Mouse (Mus musculus): ENCODE data around the gene Tasp1. TPM values are rescaled to one million over a fixed set of nuclear protein-coding genes. Genes with fewer than 3 reads are reported as not detected.
"Not testable (repeated sequence)": the region's sequence is repeated elsewhere in the genome, so short reads cannot be mapped to it uniquely, and the experiment has no call there.

Tasp1 gene
- polyA plus RNA-seq, 1 experiment from 2014 or later = 18.4 TPM

DNA sequence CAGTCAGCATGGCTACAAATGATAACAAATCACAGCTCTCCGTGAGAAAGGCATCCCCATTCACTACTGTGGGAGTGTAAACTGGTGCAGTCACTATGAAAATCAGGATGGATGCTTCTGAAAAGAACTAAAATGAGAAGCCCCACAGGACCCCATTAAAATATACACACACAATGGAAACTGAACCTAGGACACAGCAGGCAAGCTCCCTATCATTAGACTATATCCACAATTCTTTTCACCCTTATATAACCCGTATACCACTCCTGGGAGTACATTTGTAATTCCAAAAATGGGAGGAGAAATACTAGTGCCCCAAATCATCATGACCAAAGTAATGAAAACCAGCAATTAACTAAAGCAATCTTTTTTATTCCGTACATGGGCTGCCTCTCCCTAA lies 190.7 kb downstream of the Tasp1 start:
- Histone ChIP-seq H3K27ac (no peak overlapping the region), H3K36me3 (no peaks in the 10 kb centered on the region), H3K9ac (no peak overlapping the region), H3K4me1 (replicated peaks) (no peaks in the 10 kb centered on the region), H3K4me2 (no peak overlapping the region), H3K27me3 (no peaks in the 10 kb centered on the region), H3K4me3 (replicated peaks) (no peak overlapping the region), H3K9me3 (replicated peaks) (no peaks in the 10 kb centered on the region)
- no peak for DNase-seq
- no peak for ATAC-seq (ENCODE audit: low read depth)
- WGBS (ENCODE audit: insufficient replicate concordance) = 70% methylated on average over 3 of the region's 3 CpGs

DNA sequence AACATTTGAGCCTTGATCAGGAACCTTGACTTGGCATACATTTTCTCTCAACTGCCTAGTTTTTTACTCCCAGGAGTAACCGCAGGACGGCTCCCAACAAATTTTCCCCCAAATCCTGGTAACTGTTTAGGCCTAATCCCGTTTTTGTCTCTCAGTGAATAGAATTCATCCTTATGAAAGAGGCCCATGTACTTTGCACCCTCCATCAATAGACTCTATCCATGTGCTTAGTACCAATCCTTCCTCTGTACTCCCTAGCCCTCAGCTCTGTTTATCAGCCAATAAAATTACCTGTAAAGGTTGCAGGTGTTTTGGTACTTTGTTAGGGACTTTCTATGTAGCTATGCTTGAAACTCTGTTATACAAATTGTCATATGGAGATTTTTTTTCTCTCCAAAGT lies 192.4 kb downstream of the Tasp1 start:
- 77% methylated on average over 3 of the region's 3 CpGs for WGBS (ENCODE audit: insufficient replicate concordance)
- Histone ChIP-seq H3K4me1 (replicated peaks) (no peaks in the 10 kb centered on the region), H3K9me3 (replicated peaks) (no peaks in the 10 kb centered on the region), H3K27ac (no peak overlapping the region), H3K4me3 (replicated peaks) (no peak overlapping the region), H3K4me2 (no peak overlapping the region), H3K36me3 (no peaks in the 10 kb centered on the region), H3K27me3 (no peaks in the 10 kb centered on the region), H3K9ac (no peak overlapping the region)
- ATAC-seq (ENCODE audit: low read depth) (no peak), DNase-seq (no peak)

DNA sequence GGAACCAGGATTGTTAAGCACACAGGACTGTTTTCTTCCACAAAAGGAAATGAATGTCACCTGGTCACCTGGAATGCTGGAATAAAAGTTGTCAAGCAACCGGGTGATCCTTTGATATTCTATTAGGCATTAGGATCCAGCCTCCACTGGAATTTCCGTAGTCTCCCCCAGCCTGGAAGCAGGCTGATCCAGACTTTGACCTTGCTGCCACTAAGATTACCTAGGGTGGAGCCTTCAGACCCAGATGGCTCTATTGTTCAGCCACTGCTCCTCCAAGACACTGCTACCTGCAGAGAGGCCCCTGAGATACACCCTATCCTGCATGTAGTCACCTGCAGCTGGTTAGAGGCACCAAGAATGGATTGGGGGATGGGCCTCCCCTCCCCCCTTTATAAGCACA lies 192.8 kb downstream of the Tasp1 start:
- Histone ChIP-seq H3K4me3 (replicated peaks) (no peak overlapping the region), H3K36me3 (no peaks in the 10 kb centered on the region), H3K9me3 (replicated peaks) (no peaks in the 10 kb centered on the region), H3K4me1 (replicated peaks) (no peaks in the 10 kb centered on the region), H3K27ac (no peak overlapping the region), H3K4me2 (no peak overlapping the region), H3K9ac (no peak overlapping the region), H3K27me3 (no peaks in the 10 kb centered on the region)
- 62% methylated on average over 2 of the region's 2 CpGs for WGBS (ENCODE audit: insufficient replicate concordance)
- no peak for DNase-seq
- ATAC-seq (ENCODE audit: low read depth) = no peak

DNA sequence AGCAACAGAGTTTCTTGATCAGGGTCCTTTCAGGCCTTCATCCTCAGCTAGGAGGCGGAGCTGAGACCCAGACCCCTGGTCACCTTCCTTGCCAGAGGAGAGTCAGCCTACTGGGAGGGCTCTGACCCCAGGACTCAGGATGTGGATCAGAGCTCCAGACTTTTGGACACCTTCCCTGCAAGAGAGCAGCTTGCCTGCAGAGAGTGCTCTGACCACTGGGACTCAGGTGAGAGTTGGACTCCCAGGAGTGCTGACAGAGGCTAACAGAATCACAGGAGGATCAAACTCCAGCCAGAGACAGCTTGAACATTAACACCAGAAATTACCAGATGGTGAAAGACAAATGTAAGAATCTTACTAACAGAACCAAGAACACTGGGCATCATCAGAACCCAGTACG lies 197.5 kb downstream of the Tasp1 start:
- not testable (repeated sequence) for H3K27me3 ChIP-seq; H3K4me2 ChIP-seq; H3K4me3 ChIP-seq (replicated peaks); H3K9me3 ChIP-seq (replicated peaks); H3K27ac ChIP-seq; H3K4me1 ChIP-seq (replicated peaks); H3K9ac ChIP-seq; ATAC-seq (ENCODE audit: low read depth); H3K36me3 ChIP-seq; DNase-seq
- whole genome bisulfite sequencing (ENCODE audit: insufficient replicate concordance) = 85% methylated on average over 2 of the region's 2 CpGs

DNA sequence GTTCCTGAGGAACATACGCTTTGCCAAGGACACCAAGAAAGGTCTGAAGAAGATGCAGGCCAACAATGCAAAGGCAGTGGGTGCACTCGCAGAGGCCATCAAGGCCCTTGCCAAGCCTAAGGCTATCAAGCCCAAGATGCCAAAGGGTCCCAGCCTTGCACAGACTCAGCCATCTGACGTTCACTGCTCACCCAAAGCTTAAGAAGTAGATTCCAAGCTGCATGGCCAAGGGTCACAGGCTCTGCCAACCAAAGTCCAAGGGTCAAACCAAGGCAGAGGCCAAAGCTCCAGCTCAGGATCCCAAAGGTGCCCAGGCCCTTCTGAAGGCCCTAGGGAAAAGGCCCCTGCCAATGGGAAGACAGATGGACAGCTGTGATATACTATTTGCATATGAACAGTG lies 203.2 kb downstream of the Tasp1 start:
- H3K4me3 ChIP-seq (replicated peaks); H3K4me2 ChIP-seq; H3K9me3 ChIP-seq (replicated peaks); H3K27ac ChIP-seq; H3K27me3 ChIP-seq; ATAC-seq (ENCODE audit: low read depth); H3K9ac ChIP-seq; H3K36me3 ChIP-seq; H3K4me1 ChIP-seq (replicated peaks); DNase-seq: not testable (repeated sequence)
- WGBS (ENCODE audit: insufficient replicate concordance) = 75% methylated on average over 3 of the region's 3 CpGs

DNA sequence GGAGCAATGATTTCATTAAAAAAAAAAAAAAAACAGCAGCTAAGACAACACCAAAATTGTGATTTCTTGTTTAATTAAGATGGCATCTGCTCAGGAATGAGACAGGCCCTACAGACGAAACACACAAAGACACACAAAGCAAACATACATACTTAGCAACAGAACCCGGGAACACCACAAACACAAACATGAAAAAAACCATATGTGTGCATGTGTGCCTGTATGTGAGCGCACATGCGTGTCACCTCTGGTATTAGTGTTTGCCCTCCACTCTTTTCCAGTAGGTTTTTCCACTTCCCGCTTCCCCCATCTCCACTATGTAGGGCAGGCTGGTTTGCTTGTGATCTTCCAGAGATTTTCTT lies 206.5 kb downstream of the Tasp1 start:
- no peak for DNase-seq

DNA sequence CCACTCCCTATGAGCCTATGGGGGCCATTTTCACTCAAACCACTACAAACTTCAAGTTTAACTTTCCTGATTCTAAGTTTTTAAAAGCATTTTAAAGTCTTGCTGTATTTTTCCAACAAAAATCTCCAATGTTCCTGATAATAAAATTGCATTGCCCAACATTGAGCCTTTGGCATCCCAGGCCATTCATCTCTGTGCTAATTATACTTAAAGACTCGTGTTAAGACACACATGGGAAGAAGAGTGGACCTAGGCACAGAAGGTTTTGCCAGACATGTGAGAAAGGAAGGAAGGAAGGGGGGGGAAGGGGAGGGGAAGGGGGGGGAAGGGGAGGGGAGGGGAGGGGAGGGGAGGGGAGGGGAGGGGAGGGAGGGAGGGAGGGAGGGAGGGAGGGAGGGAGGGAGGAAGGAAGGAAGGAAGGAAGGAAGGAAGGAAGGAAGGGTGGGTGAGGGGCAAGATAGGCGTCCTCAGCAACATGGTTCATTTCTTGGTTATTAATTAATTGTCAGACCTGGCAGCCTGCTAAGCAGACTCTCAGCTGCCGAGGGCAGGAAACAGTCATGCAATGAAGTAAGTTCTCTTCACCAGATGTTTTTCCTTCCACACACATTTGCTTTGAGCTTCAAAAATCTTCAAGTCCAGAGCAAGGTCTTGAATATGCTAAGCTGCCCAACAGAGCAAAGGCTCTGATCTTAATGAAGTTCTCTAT lies 207.0 kb downstream of the Tasp1 start:
- ATAC-seq (ENCODE audit: low read depth) (no peak), DNase-seq (no peak)
- WGBS (ENCODE audit: insufficient replicate concordance) = 40% methylated on average over 3 of the region's 3 CpGs
- Histone ChIP-seq H3K4me3 (replicated peaks) (no peak overlapping the region), H3K9ac (no peak overlapping the region), H3K9me3 (replicated peaks) (no peaks in the 10 kb centered on the region), H3K4me2 (no peak overlapping the region), H3K27me3 (no peaks in the 10 kb centered on the region), H3K4me1 (replicated peaks) (no peaks in the 10 kb centered on the region), H3K27ac (no peak overlapping the region), H3K36me3 (no peaks in the 10 kb centered on the region)

More for the DNA sequence above, 206.5 kb downstream of the Tasp1 start:
- Histone ChIP-seq H3K4me2 (no peak overlapping the region), H3K9ac (no peak overlapping the region), H3K27me3 (no peaks in the 10 kb centered on the region), H3K36me3 (no peaks in the 10 kb centered on the region), H3K27ac (no peak overlapping the region), H3K9me3 (replicated peaks) (no peaks in the 10 kb centered on the region), H3K4me3 (replicated peaks) (no peak overlapping the region), H3K4me1 (replicated peaks) (no peaks in the 10 kb centered on the region)
- ATAC-seq (ENCODE audit: low read depth) = no peak
- WGBS (ENCODE audit: insufficient replicate concordance) = 77% methylated on average over 5 of the region's 5 CpGs

DNA sequence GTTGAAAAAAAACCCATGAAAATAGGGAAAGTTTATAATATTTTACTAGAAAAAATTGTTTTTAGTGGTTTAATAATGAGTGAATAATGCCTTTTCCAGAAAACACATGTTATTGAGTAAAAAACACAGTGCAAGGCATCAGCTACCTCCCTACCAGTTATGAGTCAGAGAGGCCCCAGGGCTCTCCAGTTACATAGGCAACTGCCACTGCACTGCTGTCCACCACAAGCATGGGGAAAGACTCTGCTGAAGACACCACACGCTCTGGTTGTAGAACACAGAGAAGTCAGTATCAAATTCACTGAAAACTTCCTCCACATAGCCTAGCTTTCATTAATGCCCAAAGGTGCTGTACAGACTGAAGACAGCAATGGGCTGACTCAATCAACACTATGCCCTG lies 217.0 kb downstream of the Tasp1 start:
- ATAC-seq (ENCODE audit: low read depth) (no peak), DNase-seq (no peak)
- Histone ChIP-seq H3K9me3 (replicated peaks) (no peaks in the 10 kb centered on the region), H3K4me3 (replicated peaks) (no peak overlapping the region), H3K4me1 (replicated peaks) (no peaks in the 10 kb centered on the region), H3K9ac (no peak overlapping the region), H3K27ac (no peak overlapping the region), H3K36me3 (no peaks in the 10 kb centered on the region), H3K27me3 (no peaks in the 10 kb centered on the region), H3K4me2 (no peak overlapping the region)
- 63% methylated on average over 1 of the region's 1 CpGs for WGBS (ENCODE audit: insufficient replicate concordance)

DNA sequence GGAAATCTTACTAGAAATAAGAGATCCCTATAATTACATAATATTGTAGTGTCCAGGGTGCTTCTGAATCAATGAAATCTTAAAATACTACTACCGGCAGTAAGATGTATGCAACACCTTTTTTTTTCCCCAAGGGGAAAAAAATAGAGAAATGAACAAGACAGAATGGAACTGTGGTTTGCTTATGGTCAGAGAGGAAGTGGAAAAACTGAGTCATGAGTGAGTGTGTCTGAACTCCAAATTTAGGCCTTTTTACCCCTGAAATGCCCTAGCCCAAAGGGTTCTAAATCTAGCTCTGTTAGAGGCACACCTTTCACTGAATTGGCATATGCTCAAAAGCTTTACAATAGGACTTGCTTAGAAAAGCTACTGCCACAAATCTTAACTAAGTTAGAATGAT lies 225.2 kb downstream of the Tasp1 start:
- H3K36me3 ChIP-seq = no peaks in the 10 kb centered on the region
- H3K4me2 ChIP-seq = no peak overlapping the region
- H3K9me3 ChIP-seq (replicated peaks) = no peaks in the 10 kb centered on the region
- H3K27me3 ChIP-seq = no peaks in the 10 kb centered on the region
- no peak overlapping the region for H3K4me3 ChIP-seq (replicated peaks)
- no peak overlapping the region for H3K27ac ChIP-seq
- H3K4me1 ChIP-seq (replicated peaks) = no peaks in the 10 kb centered on the region
- DNase-seq = no peak
- no peak overlapping the region for H3K9ac ChIP-seq
- no peak for ATAC-seq (ENCODE audit: low read depth)
- 64% methylated on average over 1 of the region's 1 CpGs for WGBS (ENCODE audit: insufficient replicate concordance)

DNA sequence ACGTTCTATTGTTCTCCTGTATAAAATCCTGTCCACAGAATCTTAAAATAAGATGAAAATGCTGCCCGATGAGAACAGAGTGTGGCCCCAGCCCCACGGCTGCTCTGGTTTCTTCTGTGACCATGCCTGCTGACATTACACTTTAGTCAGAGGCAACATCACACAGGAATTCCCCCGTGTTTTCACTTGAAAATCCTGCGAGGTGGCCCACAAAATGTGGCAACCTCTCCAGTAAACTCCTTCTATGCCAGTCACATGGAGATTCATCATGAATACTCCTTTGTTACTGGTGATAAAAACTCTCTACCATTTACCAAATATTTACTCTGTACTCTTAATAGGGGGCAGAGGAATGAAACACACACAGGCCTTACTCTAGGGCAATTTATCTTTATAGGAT lies 225.7 kb downstream of the Tasp1 start:
- no peaks in the 10 kb centered on the region for H3K36me3 ChIP-seq
- DNase-seq (no peak), ATAC-seq (ENCODE audit: low read depth) (no peak)
- H3K4me3 ChIP-seq (replicated peaks) = no peak overlapping the region
- no peaks in the 10 kb centered on the region for H3K9me3 ChIP-seq (replicated peaks)
- no peaks in the 10 kb centered on the region for H3K27me3 ChIP-seq
- H3K9ac ChIP-seq = no peak overlapping the region
- H3K4me1 ChIP-seq (replicated peaks) = no peaks in the 10 kb centered on the region
- WGBS (ENCODE audit: insufficient replicate concordance) = 69% methylated on average over 5 of the region's 5 CpGs
- no peak overlapping the region for H3K4me2 ChIP-seq
- no peak overlapping the region for H3K27ac ChIP-seq

DNA sequence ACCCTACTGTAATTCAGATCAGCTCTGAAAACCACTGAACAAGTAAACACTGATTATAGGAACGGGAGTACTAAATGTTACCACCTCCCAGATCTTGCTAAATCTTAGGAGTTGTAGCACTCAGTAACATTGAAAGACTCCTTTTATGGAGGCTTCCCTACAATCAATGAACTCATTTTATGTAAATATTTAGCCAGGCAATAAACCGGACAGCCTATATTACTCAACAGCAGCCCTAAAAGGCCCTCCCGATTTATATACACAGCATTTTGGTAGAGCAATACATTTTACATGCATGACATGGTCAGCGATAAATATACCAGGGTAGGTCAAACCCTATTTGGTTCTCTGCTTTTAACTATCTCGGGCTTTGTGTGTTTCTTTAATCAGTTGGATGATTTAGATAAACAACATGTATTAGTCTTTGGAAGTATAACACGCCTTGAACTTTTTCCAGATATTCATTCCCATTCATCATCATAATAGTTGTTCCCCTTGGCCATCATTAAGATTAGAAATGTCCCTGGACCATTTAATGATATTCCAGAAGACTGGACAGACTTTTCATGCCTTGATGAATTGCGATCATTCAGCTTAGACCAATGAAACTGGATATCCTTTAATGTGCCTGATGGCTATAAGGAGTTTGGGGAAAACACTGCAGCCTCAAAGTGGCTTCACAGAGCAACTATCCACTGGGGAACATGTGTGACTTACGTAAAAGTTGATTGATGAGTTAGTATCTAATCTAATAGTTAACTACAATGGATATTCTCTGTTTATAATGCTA lies 244.8 kb downstream of the Tasp1 start:
- DNase-seq (no peak), ATAC-seq (ENCODE audit: low read depth) (no peak)
- H3K27me3 ChIP-seq = no peaks in the 10 kb centered on the region
- H3K4me3 ChIP-seq (replicated peaks) = no peak overlapping the region
- no peak overlapping the region for H3K27ac ChIP-seq
- no peaks in the 10 kb centered on the region for H3K36me3 ChIP-seq
- no peak overlapping the region for H3K4me2 ChIP-seq
- no peaks in the 10 kb centered on the region for H3K9me3 ChIP-seq (replicated peaks)
- no peaks in the 10 kb centered on the region for H3K4me1 ChIP-seq (replicated peaks)
- WGBS (ENCODE audit: insufficient replicate concordance) = 61% methylated on average over 8 of the region's 8 CpGs
- no peak overlapping the region for H3K9ac ChIP-seq

DNA sequence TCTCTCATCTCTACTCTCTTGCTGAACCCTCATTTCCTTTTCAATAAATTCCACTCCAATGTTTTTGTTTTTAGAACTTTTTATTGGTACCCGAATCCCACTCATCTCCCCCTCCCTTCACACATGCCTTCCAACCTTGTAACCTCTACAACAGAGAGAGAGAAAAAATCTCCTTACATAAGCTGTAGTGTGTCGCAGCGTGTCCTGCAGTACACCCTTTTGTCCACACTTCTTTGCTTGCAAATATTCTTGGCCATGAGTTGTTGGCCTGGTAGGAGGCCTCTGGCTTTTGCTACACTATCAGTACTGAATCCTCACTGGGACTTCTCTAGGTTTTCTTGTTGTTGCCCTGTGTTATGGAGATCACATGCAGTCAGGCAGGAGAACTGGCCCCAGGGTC lies 249.3 kb downstream of the Tasp1 start:
- Histone ChIP-seq H3K9me3 (replicated peaks) (no peaks in the 10 kb centered on the region), H3K4me1 (replicated peaks) (no peaks in the 10 kb centered on the region), H3K36me3 (no peaks in the 10 kb centered on the region), H3K27me3 (no peaks in the 10 kb centered on the region), H3K27ac (no peak overlapping the region), H3K4me2 (no peak overlapping the region), H3K4me3 (replicated peaks) (no peak overlapping the region), H3K9ac (no peak overlapping the region)
- WGBS (ENCODE audit: insufficient replicate concordance) = 73% methylated on average over 3 of the region's 3 CpGs
- ATAC-seq (ENCODE audit: low read depth) (no peak), DNase-seq (no peak)

Data from liver, embryonic 13.5 days (tissue).